Mouse (Mus musculus): ENCODE data around the gene Impg1.

DNA sequence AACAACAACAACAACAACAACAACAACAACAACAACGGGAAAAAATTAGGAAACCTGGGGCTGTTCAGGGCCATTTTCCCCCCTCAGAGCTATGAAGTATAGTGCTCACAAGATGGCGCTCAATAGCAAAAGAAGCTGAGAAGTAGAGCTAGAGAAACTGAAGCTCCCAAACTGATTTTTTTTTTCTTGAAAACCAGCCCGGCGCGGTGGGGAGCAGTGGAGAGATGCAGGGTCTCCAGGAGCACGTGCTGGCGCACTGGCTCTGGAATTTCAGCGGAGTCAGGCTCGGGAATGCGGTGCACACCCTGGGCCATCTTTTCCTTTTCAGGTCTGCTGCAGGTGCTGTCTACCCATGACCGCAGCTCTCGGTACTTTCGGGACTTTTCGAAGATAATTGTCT is 133.1 kb downstream of the Impg1 start:
- peak; percentile 22; the same call in 1 of the 2 replicates for TF ChIP-seq CTCF (conservative IDR thresholded peaks at IDR 0.05; ENCODE audit: low read length)
- TF ChIP-seq NANOG (IDR thresholded peaks at IDR 0.05; ENCODE audit: borderline replicate concordance, low read length): no peak
